Mouse (Mus musculus) neural tube, embryonic 11.5 days (tissue): ENCODE data around the gene Nfia. TPM values are rescaled to one million over a fixed set of nuclear protein-coding genes. Genes with fewer than 3 reads are reported as not detected.

Experiments
- ATAC-seq: fragments of 200-750 bp; cut with Nextera tagmentation; 2 replicates; pipeline ENCODE4 v1.8.0; 2017; ENCODE audit warnings: moderate number of reproducible peaks, mild to moderate bottlenecking, moderate TSS enrichment, moderate library complexity; ENCODE audit not compliant: insufficient read depth, low FRiP score, low TSS enrichment
- DNase-seq: peaks from one replicate; pipeline ENCODE4 v3.0.0-alpha.2; 2015; ENCODE audit warnings: low spot score
- H3K27ac ChIP-seq: fragments of 300-500 bp; sonication (generic); 2 replicates; pipeline ENCODE4 v1.5.1; 2014; ENCODE audit warnings: low read depth, mild to moderate bottlenecking, low read length
- H3K27me3 ChIP-seq: fragments of 300-500 bp; sonication (generic); 2 replicates; pipeline ENCODE4 v1.6.1; 2014; ENCODE audit warnings: mild to moderate bottlenecking, low read length, mixed read lengths; ENCODE audit not compliant: control insufficient read depth, insufficient read depth
- H3K36me3 ChIP-seq: fragments of 300-500 bp; sonication (generic); 2 replicates; pipeline ENCODE4 v1.6.1; 2014; ENCODE audit warnings: mild to moderate bottlenecking, low read length, moderate library complexity, mixed read lengths; ENCODE audit not compliant: control insufficient read depth, insufficient read depth
- H3K4me1 ChIP-seq: fragments of 300-500 bp; sonication (generic); 2 replicates; pipeline ENCODE4 v1.6.1; 2014; ENCODE audit warnings: low read length, mixed read lengths; ENCODE audit not compliant: control insufficient read depth, insufficient read depth
- H3K4me2 ChIP-seq: fragments of 300-500 bp; sonication (generic); 2 replicates; pipeline ENCODE4 v1.6.1; 2014; ENCODE audit warnings: low read depth, mild to moderate bottlenecking, moderate library complexity
- H3K4me3 ChIP-seq: fragments of 300-500 bp; sonication (generic); 2 replicates; pipeline ENCODE4 v1.5.1; 2014; ENCODE audit warnings: low read depth, low read length
- H3K9ac ChIP-seq: fragments of 300-500 bp; sonication (generic); 2 replicates; pipeline ENCODE4 v1.6.1; 2014; ENCODE audit warnings: mild to moderate bottlenecking, low read length
- H3K9me3 ChIP-seq: fragments of 300-500 bp; sonication (generic); 2 replicates; pipeline ENCODE4 v1.6.1; 2016; ENCODE audit warnings: low read length; ENCODE audit not compliant: control insufficient read depth
- WGBS: fragments of 180-500 bp; shearing (Covaris S2); extraction: QIAGEN DNeasy Blood & Tissue Kit; methylation state at CpG from one replicate; pipeline ENCODE4 v1.1.7; 2014; 5-methylcytosine and 5-hydroxymethylcytosine counted together
- polyA plus RNA-seq: library from polyadenylated mRNA; unstranded; fragments of >200 nt; fragmentation: Nextera tagmentation; extraction: Ambion mirVana; gene quantifications from 2 replicates; pipeline ENCODE4 v1.2.1, GENCODE M21; 2014

Nfia gene
- polyA plus RNA-seq, 1 experiment from 2014 or later: 29.0 TPM

- peaks cover 2% of the 10 kb centered on the region; the same call in 1 of the 2 replicates for H3K36me3 ChIP-seq
- ATAC-seq: no peak
Observed at GRCm38 (mm10) chr4:97793931-97794330, 21.4 kb downstream of the Nfia start.

GRCm38 (mm10) chr4:97794865-97795264 lies 22.3 kb downstream of the Nfia start:
- no peaks in the 10 kb centered on the region; the same call in 1 of the 2 replicates for H3K4me1 ChIP-seq
- H3K9me3 ChIP-seq: no peaks in the 10 kb centered on the region
- H3K27ac ChIP-seq: no peak overlapping the region
- no peaks in the 10 kb centered on the region for H3K27me3 ChIP-seq
- no peak overlapping the region for H3K4me2 ChIP-seq
- DNase-seq: no peak
- no peak for ATAC-seq
- 82% methylated on average over 4 of the region's 4 CpGs for WGBS
- H3K9ac ChIP-seq: no peak overlapping the region
- H3K36me3 ChIP-seq: peaks cover 2% of the 10 kb centered on the region; the same call in 1 of the 2 replicates
- no peak overlapping the region for H3K4me3 ChIP-seq

More at GRCm38 (mm10) chr4:97793931-97794330, 21.4 kb downstream of the Nfia start:
- 81% methylated on average over 10 of the region's 10 CpGs for WGBS
- no peak overlapping the region for H3K27ac ChIP-seq
- DNase-seq: no peak
- H3K4me3 ChIP-seq: no peak overlapping the region
- H3K4me1 ChIP-seq: no peaks in the 10 kb centered on the region; the same call in 1 of the 2 replicates
- H3K4me2 ChIP-seq: no peak overlapping the region
- H3K9ac ChIP-seq: no peak overlapping the region
- no peaks in the 10 kb centered on the region for H3K27me3 ChIP-seq
- H3K9me3 ChIP-seq: no peaks in the 10 kb centered on the region

GRCm38 (mm10) chr4:97795957-97796356 lies 23.4 kb downstream of the Nfia start:
- WGBS: 86% methylated on average over 5 of the region's 5 CpGs
- Histone ChIP-seq H3K4me1 (no peaks in the 10 kb centered on the region; the same call in 1 of the 2 replicates), H3K36me3 (peaks cover 2% of the 10 kb centered on the region; the same call in 1 of the 2 replicates)

GRCm38 (mm10) chr4:97796505-97796904 lies 24.0 kb downstream of the Nfia start:
- no peak overlapping the region for H3K27ac ChIP-seq
- no peaks in the 10 kb centered on the region for H3K9me3 ChIP-seq
- no peak overlapping the region for H3K4me2 ChIP-seq
- ATAC-seq: no peak
- H3K4me1 ChIP-seq: no peaks in the 10 kb centered on the region; the same call in 1 of the 2 replicates
- no peak overlapping the region for H3K9ac ChIP-seq
- no peak for DNase-seq
- H3K27me3 ChIP-seq: no peaks in the 10 kb centered on the region
- H3K36me3 ChIP-seq: peaks cover 2% of the 10 kb centered on the region; the same call in 1 of the 2 replicates
- H3K4me3 ChIP-seq: no peak overlapping the region
- 91% methylated on average over 10 of the region's 10 CpGs for WGBS

More at GRCm38 (mm10) chr4:97795957-97796356, 23.4 kb downstream of the Nfia start:
- no peak overlapping the region for H3K27ac ChIP-seq
- no peaks in the 10 kb centered on the region for H3K9me3 ChIP-seq
- H3K4me2 ChIP-seq: no peak overlapping the region
- DNase-seq: no peak
- H3K9ac ChIP-seq: no peak overlapping the region
- H3K4me3 ChIP-seq: no peak overlapping the region
- ATAC-seq: no peak
- H3K27me3 ChIP-seq: no peaks in the 10 kb centered on the region

- Histone ChIP-seq H3K4me2 (no peak overlapping the region), H3K27me3 (no peaks in the 10 kb centered on the region), H3K9me3 (no peaks in the 10 kb centered on the region), H3K36me3 (0 out of 2 replicates have a peak, but pooled peaks cover 2% of the 10 kb centered on the region), H3K4me3 (no peak overlapping the region), H3K27ac (no peak overlapping the region), H3K4me1 (0 out of 2 replicates have a peak, but pooled peaks cover 10% of the 10 kb centered on the region), H3K9ac (no peak overlapping the region)
- 83% methylated on average over 3 of the region's 3 CpGs for WGBS
- DNase-seq (no peak), ATAC-seq (no peak)
Observed at GRCm38 (mm10) chr4:97803791-97804190, 31.3 kb downstream of the Nfia start.

GRCm38 (mm10) chr4:97804638-97805037 lies 32.1 kb downstream of the Nfia start:
- no peak for ATAC-seq
- WGBS: 83% methylated on average over 5 of the region's 5 CpGs

GRCm38 (mm10) chr4:97805255-97805654 lies 32.7 kb downstream of the Nfia start:
- DNase-seq: no peak
- WGBS: 47% methylated on average over 2 of the region's 2 CpGs

More at GRCm38 (mm10) chr4:97804638-97805037, 32.1 kb downstream of the Nfia start:
- H3K4me1 ChIP-seq: 0 out of 2 replicates have a peak, but pooled peaks cover 10% of the 10 kb centered on the region
- H3K27ac ChIP-seq: no peak overlapping the region
- no peak overlapping the region for H3K4me3 ChIP-seq
- H3K36me3 ChIP-seq: 0 out of 2 replicates have a peak, but pooled peaks cover 2% of the 10 kb centered on the region
- no peak overlapping the region for H3K9ac ChIP-seq
- no peak for DNase-seq
- no peaks in the 10 kb centered on the region for H3K27me3 ChIP-seq
- no peak overlapping the region for H3K4me2 ChIP-seq
- H3K9me3 ChIP-seq: no peaks in the 10 kb centered on the region

GRCm38 (mm10) chr4:97805896-97806808 lies 33.6 kb downstream of the Nfia start:
- H3K9me3 ChIP-seq: no peaks in the 10 kb centered on the region
- H3K4me3 ChIP-seq: no peak overlapping the region
- H3K27ac ChIP-seq: no peak overlapping the region
- WGBS: 46% methylated on average over 7 of the region's 7 CpGs
- peak; percentile 15 for DNase-seq
- 0 out of 2 replicates have a peak, but pooled peaks cover 2% of the 10 kb centered on the region for H3K36me3 ChIP-seq
- peak; percentile 88 for ATAC-seq
- 0 out of 2 replicates have a peak, but pooled peaks cover 10% of the 10 kb centered on the region for H3K4me1 ChIP-seq
- H3K4me2 ChIP-seq: no peak overlapping the region
- H3K9ac ChIP-seq: no peak overlapping the region
- H3K27me3 ChIP-seq: no peaks in the 10 kb centered on the region

More at GRCm38 (mm10) chr4:97805255-97805654, 32.7 kb downstream of the Nfia start:
- Histone ChIP-seq H3K9ac (no peak overlapping the region), H3K27me3 (no peaks in the 10 kb centered on the region), H3K4me3 (no peak overlapping the region), H3K9me3 (no peaks in the 10 kb centered on the region), H3K4me1 (0 out of 2 replicates have a peak, but pooled peaks cover 10% of the 10 kb centered on the region), H3K4me2 (no peak overlapping the region), H3K27ac (no peak overlapping the region), H3K36me3 (0 out of 2 replicates have a peak, but pooled peaks cover 2% of the 10 kb centered on the region)
- no peak for ATAC-seq
